Mouse (Mus musculus) heart, embryonic 15.5 days (tissue): ENCODE results near the gene Adprhl2. TPM values are rescaled to one million over a fixed set of nuclear protein-coding genes. Genes with fewer than 3 reads are reported as not detected.

ENCODE experiments used
- polyA plus RNA-seq: library from polyadenylated mRNA; unstranded; fragments of >200 nt; fragmentation: Nextera tagmentation; extraction: Ambion mirVana; gene quantifications from 2 replicates; pipeline ENCODE4 v1.2.1, GENCODE M21; 2015

The Adprhl2 gene
- polyA plus RNA-seq, 1 experiment from 2014 or later: 30.4 TPM

Other genes with a start within 250 kb of the Adprhl2 start
- gene Lsm10, start 225.1 kb downstream of the Adprhl2 start, polyA plus RNA-seq: 42.2 and 43.2 TPM in 2 replicates
- 20.6 and 27.2 TPM in 2 replicates for gene Stk40, start 217.7 kb downstream of the Adprhl2 start, polyA plus RNA-seq
- 28.0 and 37.7 TPM in 2 replicates for gene Eva1b, start 174.0 kb downstream of the Adprhl2 start, polyA plus RNA-seq
- gene Sh3d21, start 158.2 kb downstream of the Adprhl2 start, polyA plus RNA-seq: 3.3 and 4.1 TPM in 2 replicates
- 129 and 149 TPM in 2 replicates for gene Thrap3, start 118.9 kb downstream of the Adprhl2 start, polyA plus RNA-seq
- 39.4 and 50.7 TPM in 2 replicates for gene Map7d1, start 65.4 kb downstream of the Adprhl2 start, polyA plus RNA-seq
- gene Trappc3, start 59.4 kb downstream of the Adprhl2 start, polyA plus RNA-seq: 73.1 and 77.6 TPM in 2 replicates
- gene Col8a2, start 34.9 kb downstream of the Adprhl2 start, polyA plus RNA-seq: 5.2 and 10.9 TPM in 2 replicates
- gene Tekt2, start 4.0 kb upstream of the Adprhl2 start, polyA plus RNA-seq: 1.1 and 2.4 TPM in 2 replicates
- 11.5 and 13.9 TPM in 2 replicates for gene Ago3, start 107.9 kb upstream of the Adprhl2 start, polyA plus RNA-seq
- 1.9 and 2.5 TPM in 2 replicates for gene Ago1, start 146.9 kb upstream of the Adprhl2 start, polyA plus RNA-seq
- gene Ago4, start 211.8 kb upstream of the Adprhl2 start, polyA plus RNA-seq: 0.97 and 1.4 TPM in 2 replicates
- gene Clspn, start 235.2 kb upstream of the Adprhl2 start, polyA plus RNA-seq: 17.1 and 19.8 TPM in 2 replicates